Mouse (Mus musculus): ENCODE results near the gene Rhoc. TPM values are rescaled to one million over a fixed set of nuclear protein-coding genes. Genes with fewer than 3 reads are reported as not detected.
A peak's percentile ranks its signal among the peaks of the same experiment; 100 is the strongest.

Rhoc gene
- polyA plus RNA-seq, 1 experiment from 2014 or later = 196 TPM

- under 1% methylated on average over 39 of the region's 40 CpGs for WGBS
- H3K4me3 ChIP-seq = peak within 1 kb of the TSS; percentile 91
- H3K27ac ChIP-seq = peak within 1 kb of the TSS; percentile 97
- no peaks in the 10 kb centered on the region for H3K27me3 ChIP-seq
- peak within 1 kb of the TSS; percentile 79 for H3K4me2 ChIP-seq (replicated peaks)
- peaks cover 27% of the 10 kb centered on the region for H3K36me3 ChIP-seq
- peaks cover 28% of the 10 kb centered on the region for H3K4me1 ChIP-seq
- peak; percentile 78 for ATAC-seq (ENCODE audit: low FRiP score, low read depth)
- no peaks in the 10 kb centered on the region for H3K9me3 ChIP-seq
- H3K9ac ChIP-seq = peak within 1 kb of the TSS; percentile 97
Measured at GRCm38 (mm10) chr3:104817991-104818748, 30.0 kb downstream of the Rhoc start, which contains the start of gene Mov10. Gene Mov10, minus strand, starts transcription at chr3:104818563.

- Histone ChIP-seq H3K4me3 (peak overlapping the region; percentile 91), H3K9me3 (no peaks in the 10 kb centered on the region), H3K27ac (peak overlapping the region; percentile 97), H3K36me3 (peaks cover 22% of the 10 kb centered on the region), H3K4me1 (peaks cover 28% of the 10 kb centered on the region), H3K4me2 (replicated peaks) (peak overlapping the region; percentile 79), H3K27me3 (no peaks in the 10 kb centered on the region), H3K9ac (peak overlapping the region; percentile 97)
- WGBS = under 1% methylated on average over 3 of the region's 3 CpGs
- no peak for ATAC-seq (ENCODE audit: low FRiP score, low read depth)
Measured at GRCm38 (mm10) chr3:104818749-104819134, 30.6 kb downstream of the Rhoc start.

DNA sequence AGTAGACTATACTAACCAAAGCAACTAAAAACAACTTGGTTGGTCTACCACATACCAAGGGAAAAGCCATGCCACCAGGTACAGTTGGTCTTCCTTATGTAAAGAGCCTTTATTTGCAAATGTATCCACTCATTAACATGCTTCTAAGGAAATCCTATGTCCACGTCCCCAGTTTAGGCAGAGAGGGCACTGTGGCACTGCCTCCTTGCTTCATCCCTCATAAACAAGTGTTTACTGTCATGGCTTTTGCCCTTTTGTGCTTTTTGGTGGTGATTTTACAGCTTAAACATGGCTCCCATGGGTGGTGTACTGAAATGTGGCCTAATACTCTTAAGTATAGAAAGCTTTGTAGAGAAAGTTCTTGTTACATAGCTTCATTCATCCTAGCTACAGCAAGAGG is 32.3 kb downstream of the Rhoc start:
- WGBS = 52% methylated on average over 1 of the region's 1 CpGs
- no peak overlapping the region for H3K27ac ChIP-seq

DNA sequence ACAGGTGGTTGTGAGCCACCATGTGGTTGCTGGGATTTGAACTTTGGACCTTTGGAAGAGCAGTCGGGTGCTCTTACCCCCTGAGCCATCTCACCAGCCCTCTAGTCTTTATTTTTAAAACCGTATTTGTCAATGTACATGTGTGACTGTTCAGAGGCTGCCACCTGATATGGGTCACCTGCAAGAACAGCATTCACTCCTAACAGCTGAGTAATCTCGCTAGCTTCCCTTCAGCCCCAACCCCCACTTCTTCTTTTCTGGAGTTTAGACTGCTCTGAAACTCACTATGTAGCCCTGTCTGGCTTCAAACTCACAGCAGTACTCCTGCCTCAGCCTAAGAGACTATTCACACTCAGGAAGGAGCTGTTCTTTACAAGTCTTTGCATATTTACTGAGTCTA is 34.2 kb downstream of the Rhoc start:
- no peak for ATAC-seq (ENCODE audit: low FRiP score, low read depth)
- Histone ChIP-seq H3K27me3 (no peaks in the 10 kb centered on the region), H3K27ac (no peak overlapping the region), H3K4me3 (no peak overlapping the region), H3K9ac (no peak overlapping the region), H3K9me3 (no peaks in the 10 kb centered on the region), H3K36me3 (peaks cover 36% of the 10 kb centered on the region), H3K4me1 (peaks cover 11% of the 10 kb centered on the region), H3K4me2 (replicated peaks) (no peak overlapping the region)
- 88% methylated on average over 3 of the region's 3 CpGs for WGBS

More for the DNA sequence above, 32.3 kb downstream of the Rhoc start:
- H3K9me3 ChIP-seq = no peaks in the 10 kb centered on the region
- no peak overlapping the region for H3K4me2 ChIP-seq (replicated peaks)
- ATAC-seq (ENCODE audit: low FRiP score, low read depth) = no peak
- no peak overlapping the region for H3K4me3 ChIP-seq
- no peak overlapping the region for H3K9ac ChIP-seq
- peaks cover 26% of the 10 kb centered on the region for H3K4me1 ChIP-seq
- H3K36me3 ChIP-seq = peaks cover 23% of the 10 kb centered on the region
- H3K27me3 ChIP-seq = no peaks in the 10 kb centered on the region

DNA sequence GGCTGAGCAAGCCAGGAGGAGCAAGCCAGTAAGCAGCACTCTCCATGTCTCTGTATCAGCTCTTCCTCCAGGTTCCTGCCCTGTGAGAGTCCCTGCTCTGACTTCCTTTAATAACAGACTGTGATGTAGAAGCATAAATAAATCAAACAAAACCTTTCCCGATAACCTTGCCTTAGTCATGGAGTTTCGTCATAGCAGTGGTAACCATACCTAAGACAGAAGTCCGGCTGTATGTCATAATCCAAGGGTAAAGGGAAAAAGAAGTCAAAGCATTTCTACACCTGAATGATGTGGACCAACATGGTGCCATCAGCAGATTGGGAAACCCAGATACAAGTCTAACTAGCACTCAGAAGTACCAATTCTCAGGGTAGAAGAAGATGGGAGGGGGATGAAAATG is 47.6 kb downstream of the Rhoc start:
- Histone ChIP-seq H3K9me3 (no peaks in the 10 kb centered on the region), H3K4me2 (replicated peaks) (no peak overlapping the region)
- no peak for ATAC-seq (ENCODE audit: low FRiP score, low read depth)

DNA sequence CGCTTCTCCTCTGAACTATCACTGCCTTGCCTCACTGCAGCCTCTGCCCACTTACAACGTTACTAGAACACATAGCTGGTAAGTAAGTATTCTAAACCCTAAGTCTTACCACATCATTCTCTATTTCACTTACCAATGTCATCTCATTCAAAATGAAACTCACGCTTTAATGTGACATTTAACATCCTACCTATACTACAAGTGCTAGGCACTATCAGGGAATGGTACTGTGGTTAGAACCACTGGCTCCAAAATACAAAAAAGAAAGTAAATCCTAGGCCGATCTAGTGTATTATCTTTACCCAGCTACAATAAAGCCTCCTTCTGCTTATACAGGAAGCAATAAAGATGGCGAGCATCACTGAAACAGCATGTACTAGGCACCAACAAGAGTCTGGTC is 52.9 kb downstream of the Rhoc start:
- no peak overlapping the region for H3K4me3 ChIP-seq
- H3K4me1 ChIP-seq = no peaks in the 10 kb centered on the region
- no peak for ATAC-seq (ENCODE audit: low FRiP score, low read depth)
- H3K27me3 ChIP-seq = no peaks in the 10 kb centered on the region
- H3K36me3 ChIP-seq = peaks cover 76% of the 10 kb centered on the region
- 95% methylated on average over 5 of the region's 5 CpGs for WGBS
- no peaks in the 10 kb centered on the region for H3K9me3 ChIP-seq
- no peak overlapping the region for H3K27ac ChIP-seq
- H3K9ac ChIP-seq = no peak overlapping the region
- no peak overlapping the region for H3K4me2 ChIP-seq (replicated peaks)

More for the DNA sequence above, 47.6 kb downstream of the Rhoc start:
- peaks cover 63% of the 10 kb centered on the region for H3K36me3 ChIP-seq
- H3K27me3 ChIP-seq = no peaks in the 10 kb centered on the region
- H3K27ac ChIP-seq = no peak overlapping the region
- H3K9ac ChIP-seq = no peak overlapping the region
- no peak overlapping the region for H3K4me3 ChIP-seq
- WGBS = 96% methylated on average over 3 of the region's 3 CpGs
- H3K4me1 ChIP-seq = no peaks in the 10 kb centered on the region

Other genes starting within 250 kb of the Rhoc start
- 36.3 and 38.4 TPM in 2 replicates for gene Slc16a1, start 149.7 kb upstream of the Rhoc start, polyA plus RNA-seq (2015; fragmentation: Nextera tagmentation; extraction: Ambion mirVana)
- 2.8 and 3.4 TPM in 2 replicates for gene Ppm1j, start 7.3 kb upstream of the Rhoc start, polyA plus RNA-seq (2015; fragmentation: Nextera tagmentation; extraction: Ambion mirVana)
- gene Fam19a3, start 6.5 kb upstream of the Rhoc start, polyA plus RNA-seq (2015; fragmentation: Nextera tagmentation; extraction: Ambion mirVana) = 0.23 and 0.26 TPM in 2 replicates
- 71.7 and 74.9 TPM in 2 replicates for gene Mov10, start 30.2 kb downstream of the Rhoc start, polyA plus RNA-seq (2015; fragmentation: Nextera tagmentation; extraction: Ambion mirVana)
- gene St7l, start 75.6 kb downstream of the Rhoc start, polyA plus RNA-seq (2015; fragmentation: Nextera tagmentation; extraction: Ambion mirVana) = 40.1 and 41.0 TPM in 2 replicates
- gene Capza1, start 76.1 kb downstream of the Rhoc start, polyA plus RNA-seq (2015; fragmentation: Nextera tagmentation; extraction: Ambion mirVana) = 191 and 206 TPM in 2 replicates
- gene Wnt2b, start 173.5 kb downstream of the Rhoc start, polyA plus RNA-seq (2015; fragmentation: Nextera tagmentation; extraction: Ambion mirVana) = 1.2 and 1.3 TPM in 2 replicates